Comparison of ENCODE assay signal across 22 mouse cellular contexts in genomic region chr11:96264390-96265020, GRCm38 (mm10). TPM values are rescaled to one million over a fixed set of nuclear protein-coding genes. Genes with fewer than 3 reads are reported as not detected.
DNase-seq lines count a peak whose midpoint lies in the region; ATAC-seq and TF ChIP-seq lines count a peak whose summit lies in the region.
"Had no signal": no experiment of that assay in that cellular context is flagged by ENCODE, and none has a peak within 500 bp of the region (broad histone marks: within the 10 kb centered on the region; RNA-seq: fewer than 3 reads in every experiment).

No protein-coding gene starts in this region.

- H3K4me1 ChIP-seq in forebrain, embryonic 10.5 days, result no peaks in the 10 kb centered on the region
- no peaks in the 10 kb centered on the region for H3K4me1 ChIP-seq in forebrain, embryonic 12.5 days
- H3K4me1 ChIP-seq in kidney, embryonic 16.5 days (ENCODE audit: insufficient read depth, low read length), result peaks cover 78% of the 10 kb centered on the region
- H3K4me1 ChIP-seq in neural tube, embryonic 11.5 days (ENCODE audit: control insufficient read depth, insufficient read depth, low read length), result peaks cover 49% of the 10 kb centered on the region
- no peaks in the 10 kb centered on the region for H3K4me1 ChIP-seq in cerebellum, adult 2 months (ENCODE audit: control insufficient read depth, insufficient read depth, low read length)
- H3K4me1 ChIP-seq: forebrain, embryonic 13.5 days; midbrain, embryonic 15.5 days had no signal

- no peak overlapping the region for H3K9ac ChIP-seq in forebrain, embryonic 12.5 days
- H3K9ac ChIP-seq in kidney, embryonic 16.5 days (replicated peaks; ENCODE audit: low read length), result peak overlapping the region; percentile 61
- peak overlapping the region; percentile 57 for H3K9ac ChIP-seq in neural tube, embryonic 11.5 days (ENCODE audit: low read length)
- H3K9ac ChIP-seq: forebrain, embryonic 13.5 days; heart, embryonic 15.5 days; limb, embryonic 15.5 days; liver, postnatal 0 days; midbrain, embryonic 15.5 days; stomach, embryonic 15.5 days had no signal

- no peaks in the 10 kb centered on the region for H3K9me3 ChIP-seq in forebrain, embryonic 10.5 days
- no peaks in the 10 kb centered on the region for H3K9me3 ChIP-seq in forebrain, embryonic 12.5 days
- no peaks in the 10 kb centered on the region for H3K9me3 ChIP-seq in kidney, embryonic 16.5 days (ENCODE audit: low read length)
- no peaks in the 10 kb centered on the region for H3K9me3 ChIP-seq in neural tube, embryonic 11.5 days (ENCODE audit: control insufficient read depth, low read length)
- H3K9me3 ChIP-seq: forebrain, embryonic 13.5 days; heart, embryonic 15.5 days; limb, embryonic 15.5 days; midbrain, embryonic 15.5 days; stomach, embryonic 15.5 days had no signal

- H3K27ac ChIP-seq in forebrain, embryonic 10.5 days, result no peak overlapping the region
- H3K27ac ChIP-seq in forebrain, embryonic 12.5 days, result no peak overlapping the region
- peak overlapping the region; percentile 66 for H3K27ac ChIP-seq in kidney, embryonic 16.5 days (ENCODE audit: low read length)
- H3K27ac ChIP-seq in neural tube, embryonic 11.5 days (ENCODE audit: low read depth, low read length), result peak overlapping the region; percentile 62
- no peak overlapping the region for H3K27ac ChIP-seq in cerebellum, adult 2 months (ENCODE audit: insufficient read depth, low read length)
- H3K27ac ChIP-seq: forebrain, embryonic 13.5 days; heart, adult 2 months; heart, embryonic 15.5 days; limb, embryonic 15.5 days; midbrain, embryonic 15.5 days; stomach, embryonic 15.5 days had no signal

- no peak for TF ChIP-seq CTCF in cerebellum, adult 2 months (IDR thresholded peaks at IDR 0.05; ENCODE audit: borderline replicate concordance, insufficient read depth, low read depth, low read length)

- WGBS in forebrain, embryonic 10.5 days, result 2% methylated on average over 8 of the region's 8 CpGs
- 3% methylated on average over 8 of the region's 8 CpGs for WGBS in forebrain, embryonic 12.5 days
- 66% methylated on average over 8 of the region's 8 CpGs for WGBS in kidney, embryonic 16.5 days
- WGBS in neural tube, embryonic 11.5 days, result 11% methylated on average over 8 of the region's 8 CpGs
- WGBS in cerebellum, adult 2 months, result 5% methylated on average over 8 of the region's 8 CpGs

- ATAC-seq in forebrain, embryonic 12.5 days (ENCODE audit: low FRiP score), result no peak
- no peak for ATAC-seq in kidney, embryonic 16.5 days (ENCODE audit: low FRiP score, low TSS enrichment)
- ATAC-seq in neural tube, embryonic 11.5 days (ENCODE audit: insufficient read depth, low FRiP score, low TSS enrichment), result no peak
- ATAC-seq: activated CD4-positive, CD25-positive, alpha-beta regulatory T cell, adult 4 months; forebrain, embryonic 13.5 days; liver, postnatal 0 days; midbrain, embryonic 15.5 days; Patski had no signal

- H3K4me3 ChIP-seq in forebrain, embryonic 10.5 days, result no peak overlapping the region
- H3K4me3 ChIP-seq in forebrain, embryonic 12.5 days (replicated peaks), result no peak overlapping the region
- no peak overlapping the region for H3K4me3 ChIP-seq in kidney, embryonic 16.5 days (ENCODE audit: low read length)
- peak overlapping the region; percentile 22 for H3K4me3 ChIP-seq in neural tube, embryonic 11.5 days (ENCODE audit: low read depth, low read length)
- no peak overlapping the region for H3K4me3 ChIP-seq in cerebellum, adult 2 months (replicated peaks; ENCODE audit: insufficient read depth, low read depth, low read length)
- H3K4me3 ChIP-seq: forebrain, embryonic 13.5 days; heart, adult 2 months; heart, embryonic 15.5 days; limb, embryonic 15.5 days; midbrain, embryonic 15.5 days; stomach, embryonic 15.5 days had no signal

- no peak for TF ChIP-seq POLR2A in cerebellum, adult 2 months (IDR thresholded peaks at IDR 0.05; ENCODE audit: borderline replicate concordance, insufficient read depth, low read length)

- H3K36me3 ChIP-seq in forebrain, embryonic 10.5 days (replicated peaks), result no peaks in the 10 kb centered on the region
- no peaks in the 10 kb centered on the region for H3K36me3 ChIP-seq in forebrain, embryonic 12.5 days (replicated peaks)
- peaks cover 14% of the 10 kb centered on the region; the same call in 1 of the 2 replicates for H3K36me3 ChIP-seq in kidney, embryonic 16.5 days (ENCODE audit: insufficient read depth, low read length)
- H3K36me3 ChIP-seq in neural tube, embryonic 11.5 days (ENCODE audit: control insufficient read depth, insufficient read depth, low read length), result no peaks in the 10 kb centered on the region
- H3K36me3 ChIP-seq: heart, embryonic 15.5 days; limb, embryonic 15.5 days; midbrain, embryonic 15.5 days; stomach, embryonic 15.5 days had no signal

- H3K4me2 ChIP-seq in forebrain, embryonic 12.5 days, result no peak overlapping the region
- peak overlapping the region; percentile 32; the same call in 1 of the 2 replicates for H3K4me2 ChIP-seq in kidney, embryonic 16.5 days (replicated peaks; ENCODE audit: low read depth, low read length)
- peak overlapping the region; percentile 45 for H3K4me2 ChIP-seq in neural tube, embryonic 11.5 days (ENCODE audit: low read depth)
- H3K4me2 ChIP-seq: forebrain, embryonic 13.5 days; heart, embryonic 15.5 days; limb, embryonic 15.5 days; midbrain, embryonic 15.5 days; stomach, embryonic 15.5 days had no signal

- H3K27me3 ChIP-seq in forebrain, embryonic 10.5 days (ENCODE audit: poor library complexity, severe bottlenecking), result peaks cover 100% of the 10 kb centered on the region
- H3K27me3 ChIP-seq in forebrain, embryonic 12.5 days, result peaks cover 97% of the 10 kb centered on the region
- no peaks in the 10 kb centered on the region; the same call in 1 of the 2 replicates for H3K27me3 ChIP-seq in kidney, embryonic 16.5 days (ENCODE audit: insufficient read depth, low read length)
- H3K27me3 ChIP-seq in neural tube, embryonic 11.5 days (ENCODE audit: control insufficient read depth, insufficient read depth, low read length), result peaks cover 21% of the 10 kb centered on the region
- H3K27me3 ChIP-seq in cerebellum, adult 2 months (ENCODE audit: control insufficient read depth, insufficient read depth, low read length), result peaks cover 13% of the 10 kb centered on the region; the same call in 1 of the 2 replicates
- H3K27me3 ChIP-seq: Patski had no signal

- DNase-seq in forebrain, embryonic 10.5 days (ENCODE audit: extremely low spot score, low spot score), result peak; percentile 33
- no peak for DNase-seq in kidney, adult 8-10 months
- peak; percentile 47 for DNase-seq in embryo, embryonic 9.5 days (ENCODE audit: extremely low spot score)
- peak; percentile 38 for DNase-seq in neural tube, embryonic 11.5 days (ENCODE audit: low spot score)
- DNase-seq in urinary bladder, postnatal 10 days (ENCODE audit: low spot score), result no peak
- no peak for DNase-seq in cerebellum, adult 2 months
- DNase-seq: cerebellum, adult 18-20 months; gastrocnemius, postnatal 14 days; heart, adult 2 months; liver, postnatal 0 days; right cerebral cortex, postnatal 14 days; thymus, postnatal 14 days had no signal

RNA-seq across cellular contexts. Expression of gene Hoxb9, which starts 6.8 kb away (rescaled TPM):
- polyA plus RNA-seq in forebrain, embryonic 10.5 days (2016; fragmentation: Nextera tagmentation; extraction: Ambion mirVana), result not detected in 2 replicates
- not detected in 2 replicates for polyA plus RNA-seq in forebrain, embryonic 12.5 days (2016; fragmentation: Nextera tagmentation; extraction: Ambion mirVana)
- 21.5 and 24.5 TPM in 2 replicates for polyA plus RNA-seq in kidney, embryonic 16.5 days (2015; fragmentation: Nextera tagmentation; extraction: Ambion mirVana)
- polyA plus RNA-seq in neural tube, embryonic 11.5 days (2014; fragmentation: Nextera tagmentation; extraction: Ambion mirVana), result 60.7 and 67.9 TPM in 2 replicates
- polyA plus RNA-seq in cerebellum, adult 2 months (2012; rRNA removed), result not detected in 2 replicates
- polyA plus RNA-seq: C2C12; forebrain, embryonic 13.5 days; heart, adult 2 months; liver, postnatal 0 days; midbrain, embryonic 15.5 days had no signal

RNA-seq across cellular contexts. Expression of gene Hoxb8, which starts 17.2 kb away (rescaled TPM):
- not detected in 2 replicates for polyA plus RNA-seq in forebrain, embryonic 10.5 days (2016; fragmentation: Nextera tagmentation; extraction: Ambion mirVana)
- polyA plus RNA-seq in forebrain, embryonic 12.5 days (2016; fragmentation: Nextera tagmentation; extraction: Ambion mirVana), result not detected in 2 replicates
- polyA plus RNA-seq in kidney, embryonic 16.5 days (2015; fragmentation: Nextera tagmentation; extraction: Ambion mirVana), result 9.5 and 12.9 TPM in 2 replicates
- 27.9 and 28.2 TPM in 2 replicates for polyA plus RNA-seq in neural tube, embryonic 11.5 days (2014; fragmentation: Nextera tagmentation; extraction: Ambion mirVana)
- 0.11 and 1.0 TPM in 2 replicates for polyA plus RNA-seq in cerebellum, adult 2 months (2012; rRNA removed)
- polyA plus RNA-seq: activated CD4-positive, CD25-positive, alpha-beta regulatory T cell, adult 4 months; forebrain, embryonic 13.5 days; heart, adult 2 months; heart, embryonic 15.5 days; liver, postnatal 0 days; midbrain, embryonic 15.5 days had no signal

RNA-seq across cellular contexts. Expression of gene Hoxb7, which starts 21.9 kb away (rescaled TPM):
- not detected in 2 replicates for polyA plus RNA-seq in forebrain, embryonic 10.5 days (2016; fragmentation: Nextera tagmentation; extraction: Ambion mirVana)
- not detected in 2 replicates for polyA plus RNA-seq in forebrain, embryonic 12.5 days (2016; fragmentation: Nextera tagmentation; extraction: Ambion mirVana)
- 60.9 and 68.3 TPM in 2 replicates for polyA plus RNA-seq in kidney, embryonic 16.5 days (2015; fragmentation: Nextera tagmentation; extraction: Ambion mirVana)
- polyA plus RNA-seq in neural tube, embryonic 11.5 days (2014; fragmentation: Nextera tagmentation; extraction: Ambion mirVana), result 65.5 and 65.9 TPM in 2 replicates
- polyA plus RNA-seq in cerebellum, adult 2 months (2012; rRNA removed), result 0.11 TPM in 1 of 2 replicates, not detected in the other
- polyA plus RNA-seq: activated CD4-positive, CD25-positive, alpha-beta regulatory T cell, adult 4 months; forebrain, embryonic 13.5 days; heart, adult 2 months; midbrain, embryonic 15.5 days had no signal

RNA-seq across cellular contexts. Expression of gene Hoxb6, which starts 27.8 kb away (rescaled TPM):
- polyA plus RNA-seq in forebrain, embryonic 10.5 days (2016; fragmentation: Nextera tagmentation; extraction: Ambion mirVana), result not detected in 2 replicates
- polyA plus RNA-seq in forebrain, embryonic 12.5 days (2016; fragmentation: Nextera tagmentation; extraction: Ambion mirVana), result not detected in 2 replicates
- 50.3 and 55.7 TPM in 2 replicates for polyA plus RNA-seq in kidney, embryonic 16.5 days (2015; fragmentation: Nextera tagmentation; extraction: Ambion mirVana)
- polyA plus RNA-seq in neural tube, embryonic 11.5 days (2014; fragmentation: Nextera tagmentation; extraction: Ambion mirVana), result 81.4 and 87.2 TPM in 2 replicates
- polyA plus RNA-seq in cerebellum, adult 2 months (2012; rRNA removed), result 1.5 and 3.2 TPM in 2 replicates
- polyA plus RNA-seq: activated CD4-positive, CD25-positive, alpha-beta regulatory T cell, adult 4 months; forebrain, embryonic 13.5 days; heart, adult 2 months; liver, postnatal 0 days had no signal

RNA-seq across cellular contexts. Expression of gene Hoxb5, which starts 38.6 kb away (rescaled TPM):
- not detected in 2 replicates for polyA plus RNA-seq in forebrain, embryonic 10.5 days (2016; fragmentation: Nextera tagmentation; extraction: Ambion mirVana)
- not detected in 2 replicates for polyA plus RNA-seq in forebrain, embryonic 12.5 days (2016; fragmentation: Nextera tagmentation; extraction: Ambion mirVana)
- 19.2 and 24.3 TPM in 2 replicates for polyA plus RNA-seq in kidney, embryonic 16.5 days (2015; fragmentation: Nextera tagmentation; extraction: Ambion mirVana)
- 49.0 and 49.1 TPM in 2 replicates for polyA plus RNA-seq in neural tube, embryonic 11.5 days (2014; fragmentation: Nextera tagmentation; extraction: Ambion mirVana)
- polyA plus RNA-seq in cerebellum, adult 2 months (2012; rRNA removed), result 6.8 and 9.3 TPM in 2 replicates
- polyA plus RNA-seq: activated CD4-positive, CD25-positive, alpha-beta regulatory T cell, adult 4 months; C2C12; forebrain, embryonic 13.5 days had no signal

Comparison
In these comparisons a context has a peak if more than half of its experiments do, and no peak if none do; other contexts are left out.
1. DNase-seq: peak in forebrain, embryonic 10.5 days (single experiment), embryo, embryonic 9.5 days (single experiment) and neural tube, embryonic 11.5 days (single experiment); none in kidney, adult 8-10 months (0 of 2), urinary bladder, postnatal 10 days (single experiment) and cerebellum, adult 2 months (0 of 2).
2. H3K27ac ChIP-seq: peak in kidney, embryonic 16.5 days (single experiment) and neural tube, embryonic 11.5 days (single experiment); none in forebrain, embryonic 10.5 days (single experiment), forebrain, embryonic 12.5 days (single experiment) and cerebellum, adult 2 months (single experiment).
3. RNA of gene Hoxb9, which starts 6.8 kb away (polyA plus RNA-seq): 60.7 to 67.9 TPM in neural tube, embryonic 11.5 days and 21.5 to 24.5 TPM in kidney, embryonic 16.5 days; not detected in forebrain, embryonic 10.5 days, not detected in cerebellum, adult 2 months and not detected in forebrain, embryonic 12.5 days; every median in the first group is over 10 times any median in the second.
4. RNA of gene Hoxb7, which starts 21.9 kb away (polyA plus RNA-seq): 65.5 to 65.9 TPM in neural tube, embryonic 11.5 days and 60.9 to 68.3 TPM in kidney, embryonic 16.5 days; 0.11 TPM in cerebellum, adult 2 months, not detected in forebrain, embryonic 10.5 days and not detected in forebrain, embryonic 12.5 days; every median in the first group is over 10 times any median in the second.